Mouse (Mus musculus): ENCODE results near the gene Glt1d1. TPM values are rescaled to one million over a fixed set of nuclear protein-coding genes. Genes with fewer than 3 reads are reported as not detected.

The Glt1d1 gene
- polyA plus RNA-seq, 1 experiment from 2014 or later = not detected

DNA sequence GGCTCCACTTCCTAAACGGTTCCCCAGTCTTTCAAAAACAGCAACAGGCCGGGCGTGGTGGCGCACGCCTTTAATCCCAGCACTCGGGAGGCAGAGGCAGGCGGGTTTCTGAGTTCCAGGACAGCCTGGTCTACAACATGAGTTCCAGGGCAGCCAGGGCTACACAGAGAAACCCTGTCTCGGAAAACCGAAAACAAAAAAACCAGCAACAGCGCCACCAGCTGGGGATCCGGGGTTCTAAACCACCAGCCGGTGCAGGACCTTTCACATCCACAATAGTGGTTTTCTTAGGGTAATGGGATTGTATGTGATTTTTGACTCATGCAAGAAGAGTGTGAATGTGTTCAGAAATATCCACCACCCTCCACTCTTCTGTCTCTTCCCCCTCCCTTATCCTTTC, 4.8 kb upstream of the Glt1d1 start:
- H3K4me1 ChIP-seq (replicated peaks) = peaks cover 4% of the 10 kb centered on the region
- H3K9ac ChIP-seq = no peak overlapping the region
- H3K27me3 ChIP-seq (replicated peaks) = peaks cover 21% of the 10 kb centered on the region
- ATAC-seq (ENCODE audit: insufficient number of reproducible peaks, low FRiP score) = no peak
- no peak overlapping the region for H3K4me2 ChIP-seq
- no peaks in the 10 kb centered on the region; the same call in 1 of the 2 replicates for H3K9me3 ChIP-seq (replicated peaks)
- no peak overlapping the region for H3K4me3 ChIP-seq
- H3K27ac ChIP-seq (ENCODE audit: poor library complexity, severe bottlenecking) = no peak overlapping the region
- no peaks in the 10 kb centered on the region for H3K36me3 ChIP-seq
- 79% methylated on average over 12 of the region's 12 CpGs for WGBS

DNA sequence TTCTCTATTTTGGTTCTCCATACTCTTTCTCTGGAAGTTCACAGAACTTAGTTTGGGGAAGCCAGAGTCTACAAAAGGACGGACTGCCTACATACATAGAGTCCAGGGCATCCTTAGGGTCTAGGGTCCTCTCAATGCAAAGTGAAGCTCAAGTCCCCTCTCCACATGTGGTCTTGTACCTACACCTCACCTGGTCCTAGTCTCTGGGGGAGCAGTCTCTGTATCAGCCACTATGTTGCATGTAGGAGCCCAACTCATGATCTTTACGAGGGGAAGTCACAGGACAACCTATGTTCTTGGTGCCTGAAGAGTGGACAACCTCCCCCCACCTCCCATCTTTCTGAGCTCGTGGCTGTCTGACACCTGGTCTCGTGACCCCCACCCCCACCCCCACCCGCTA, 391 bp upstream of the Glt1d1 start:
- ATAC-seq (ENCODE audit: insufficient number of reproducible peaks, low FRiP score) = no peak
- peaks cover 9% of the 10 kb centered on the region for H3K4me1 ChIP-seq (replicated peaks)
- WGBS = 9% methylated on average over 5 of the region's 5 CpGs

GRCm38 (mm10) chr5:127633188-127633587, 1.1 kb downstream of the Glt1d1 start:
- H3K9me3 ChIP-seq (replicated peaks) = no peaks in the 10 kb centered on the region
- H3K27ac ChIP-seq (ENCODE audit: poor library complexity, severe bottlenecking) = no peak overlapping the region
- no peak overlapping the region for H3K9ac ChIP-seq
- peak overlapping the region; percentile 76; the same call in 1 of the 2 replicates for H3K4me2 ChIP-seq
- H3K27me3 ChIP-seq (replicated peaks) = peaks cover 38% of the 10 kb centered on the region
- no peaks in the 10 kb centered on the region for H3K36me3 ChIP-seq
- WGBS = 17% methylated on average over 4 of the region's 4 CpGs
- H3K4me1 ChIP-seq (replicated peaks) = peaks cover 9% of the 10 kb centered on the region
- peak overlapping the region; percentile 47; the same call in 1 of the 2 replicates for H3K4me3 ChIP-seq
- ATAC-seq (ENCODE audit: insufficient number of reproducible peaks, low FRiP score) = no peak

More for the DNA sequence above, 391 bp upstream of the Glt1d1 start:
- Histone ChIP-seq H3K9me3 (replicated peaks) (no peaks in the 10 kb centered on the region), H3K27ac (ENCODE audit: poor library complexity, severe bottlenecking) (no peak overlapping the region), H3K9ac (no peak overlapping the region), H3K36me3 (no peaks in the 10 kb centered on the region), H3K27me3 (replicated peaks) (peaks cover 38% of the 10 kb centered on the region), H3K4me3 (peak overlapping the region; percentile 47; the same call in 1 of the 2 replicates), H3K4me2 (peak overlapping the region; percentile 76)

GRCm38 (mm10) chr5:127633666-127634065, 1.6 kb downstream of the Glt1d1 start:
- Histone ChIP-seq H3K27ac (ENCODE audit: poor library complexity, severe bottlenecking) (no peak overlapping the region), H3K9ac (no peak overlapping the region), H3K4me2 (no peak overlapping the region), H3K4me3 (no peak overlapping the region), H3K4me1 (replicated peaks) (peaks cover 9% of the 10 kb centered on the region), H3K36me3 (no peaks in the 10 kb centered on the region), H3K27me3 (replicated peaks) (peaks cover 38% of the 10 kb centered on the region), H3K9me3 (replicated peaks) (no peaks in the 10 kb centered on the region)
- 77% methylated on average over 7 of the region's 7 CpGs for WGBS
- ATAC-seq (ENCODE audit: insufficient number of reproducible peaks, low FRiP score) = no peak

- whole genome bisulfite sequencing = 66% methylated on average over 4 of the region's 4 CpGs
- H3K36me3 ChIP-seq = no peaks in the 10 kb centered on the region
- H3K4me2 ChIP-seq = no peak overlapping the region
- no peak overlapping the region for H3K9ac ChIP-seq
- peaks cover 1% of the 10 kb centered on the region; the same call in 1 of the 2 replicates for H3K4me1 ChIP-seq (replicated peaks)
- H3K4me3 ChIP-seq = no peak overlapping the region
- no peak for ATAC-seq (ENCODE audit: insufficient number of reproducible peaks, low FRiP score)
- peaks cover 20% of the 10 kb centered on the region for H3K9me3 ChIP-seq (replicated peaks)
- H3K27ac ChIP-seq (ENCODE audit: poor library complexity, severe bottlenecking) = no peak overlapping the region
- H3K27me3 ChIP-seq (replicated peaks) = peaks cover 13% of the 10 kb centered on the region
Observed at GRCm38 (mm10) chr5:127637622-127638021, 5.6 kb downstream of the Glt1d1 start.

GRCm38 (mm10) chr5:127638177-127638576, 6.1 kb downstream of the Glt1d1 start:
- Histone ChIP-seq H3K9ac (no peak overlapping the region), H3K4me1 (replicated peaks) (no peaks in the 10 kb centered on the region), H3K36me3 (no peaks in the 10 kb centered on the region), H3K4me2 (no peak overlapping the region), H3K27me3 (replicated peaks) (peaks cover 8% of the 10 kb centered on the region), H3K27ac (ENCODE audit: poor library complexity, severe bottlenecking) (no peak overlapping the region), H3K9me3 (replicated peaks) (peaks cover 24% of the 10 kb centered on the region), H3K4me3 (no peak overlapping the region)
- WGBS = 78% methylated on average over 2 of the region's 2 CpGs
- ATAC-seq (ENCODE audit: insufficient number of reproducible peaks, low FRiP score) = no peak

DNA sequence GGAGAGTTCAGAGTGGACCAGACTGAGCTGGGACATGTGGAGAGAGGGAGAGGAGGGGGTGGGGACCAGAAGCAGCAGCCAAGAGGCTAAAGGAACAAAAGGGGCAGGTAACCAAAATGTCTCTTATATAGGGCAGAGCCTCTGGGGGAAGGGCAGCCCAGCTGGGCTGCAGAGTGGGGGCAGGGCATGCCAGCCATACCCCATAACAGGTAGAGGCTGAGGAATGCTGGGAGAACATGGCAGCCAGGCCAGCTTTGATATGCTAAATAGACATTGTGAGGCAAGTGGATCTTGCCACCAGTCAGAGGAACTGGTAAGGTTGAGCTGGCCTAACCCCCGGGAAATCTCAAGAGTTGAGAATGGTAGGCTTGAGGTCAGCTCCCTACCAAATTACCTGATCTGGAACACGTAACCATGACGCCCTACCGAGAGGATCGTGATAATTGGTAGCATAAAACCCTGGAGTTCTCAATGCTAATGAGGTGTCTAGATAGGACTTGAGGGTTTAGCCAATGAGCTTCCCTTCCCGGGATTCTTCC, 7.1 kb downstream of the Glt1d1 start:
- ATAC-seq (ENCODE audit: insufficient number of reproducible peaks, low FRiP score) = no peak
- 72% methylated on average over 6 of the region's 6 CpGs for WGBS
- Histone ChIP-seq H3K36me3 (no peaks in the 10 kb centered on the region), H3K4me3 (no peak overlapping the region), H3K9ac (no peak overlapping the region), H3K27ac (ENCODE audit: poor library complexity, severe bottlenecking) (no peak overlapping the region), H3K27me3 (replicated peaks) (no peaks in the 10 kb centered on the region), H3K4me2 (no peak overlapping the region), H3K4me1 (replicated peaks) (no peaks in the 10 kb centered on the region), H3K9me3 (replicated peaks) (peaks cover 27% of the 10 kb centered on the region)

DNA sequence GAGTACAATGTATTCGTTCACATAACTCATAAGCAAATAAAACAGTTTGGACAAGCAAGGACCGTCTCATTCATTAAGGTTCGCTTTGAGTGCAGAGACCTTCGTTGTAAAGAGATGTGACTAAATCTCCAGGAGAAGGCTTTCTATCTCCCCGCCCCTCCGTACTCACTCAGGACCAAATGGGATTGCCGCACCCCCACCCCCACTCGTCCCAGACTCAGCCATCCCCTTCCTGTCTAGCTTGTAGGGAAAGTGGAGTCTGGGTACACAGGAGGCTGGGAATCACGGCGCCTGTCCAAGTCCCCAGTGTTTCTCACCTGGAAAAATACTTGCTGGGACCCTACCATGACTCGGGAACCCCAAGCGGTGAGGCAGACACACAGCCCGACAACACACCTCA, 7.6 kb downstream of the Glt1d1 start:
- Histone ChIP-seq H3K9me3 (replicated peaks) (peaks cover 27% of the 10 kb centered on the region), H3K36me3 (no peaks in the 10 kb centered on the region), H3K9ac (no peak overlapping the region), H3K4me2 (no peak overlapping the region), H3K27me3 (replicated peaks) (no peaks in the 10 kb centered on the region), H3K27ac (ENCODE audit: poor library complexity, severe bottlenecking) (no peak overlapping the region), H3K4me3 (no peak overlapping the region), H3K4me1 (replicated peaks) (no peaks in the 10 kb centered on the region)
- WGBS = 83% methylated on average over 13 of the region's 13 CpGs
- ATAC-seq (ENCODE audit: insufficient number of reproducible peaks, low FRiP score) = no peak

DNA sequence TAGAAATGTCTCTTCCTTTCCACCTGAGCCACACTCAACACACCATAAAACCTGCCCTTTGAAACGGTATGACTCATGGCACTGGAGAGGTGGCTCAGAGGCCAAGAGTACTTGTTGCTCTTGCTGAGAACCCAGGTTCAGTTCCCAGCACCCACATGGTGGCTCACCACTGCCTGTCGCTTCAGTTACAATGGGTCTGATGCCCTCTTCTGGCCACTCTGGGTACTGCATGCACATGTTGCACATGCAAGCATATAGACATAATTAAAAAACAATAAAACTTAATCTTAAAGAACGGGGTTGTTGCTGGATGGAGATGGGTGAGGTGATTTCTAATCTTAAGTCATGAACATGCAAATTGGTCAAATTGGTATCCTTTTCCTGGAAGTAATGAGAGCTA, 8.3 kb downstream of the Glt1d1 start:
- no peak overlapping the region for H3K4me2 ChIP-seq
- no peak overlapping the region for H3K9ac ChIP-seq
- H3K36me3 ChIP-seq = no peaks in the 10 kb centered on the region
- no peak overlapping the region for H3K27ac ChIP-seq (ENCODE audit: poor library complexity, severe bottlenecking)
- H3K27me3 ChIP-seq (replicated peaks) = no peaks in the 10 kb centered on the region
- H3K9me3 ChIP-seq (replicated peaks) = peaks cover 31% of the 10 kb centered on the region
- no peak for ATAC-seq (ENCODE audit: insufficient number of reproducible peaks, low FRiP score)
- H3K4me3 ChIP-seq = no peak overlapping the region
- H3K4me1 ChIP-seq (replicated peaks) = no peaks in the 10 kb centered on the region
- 82% methylated on average over 3 of the region's 3 CpGs for WGBS

- Histone ChIP-seq H3K27me3 (replicated peaks) (no peaks in the 10 kb centered on the region), H3K27ac (ENCODE audit: poor library complexity, severe bottlenecking) (no peak overlapping the region), H3K9ac (no peak overlapping the region), H3K4me2 (no peak overlapping the region), H3K36me3 (no peaks in the 10 kb centered on the region), H3K9me3 (replicated peaks) (peaks cover 31% of the 10 kb centered on the region), H3K4me1 (replicated peaks) (no peaks in the 10 kb centered on the region), H3K4me3 (no peak overlapping the region)
- no peak for ATAC-seq (ENCODE audit: insufficient number of reproducible peaks, low FRiP score)
- WGBS = 86% methylated on average over 15 of the region's 15 CpGs
Observed at GRCm38 (mm10) chr5:127641185-127641958, 9.3 kb downstream of the Glt1d1 start.

DNA sequence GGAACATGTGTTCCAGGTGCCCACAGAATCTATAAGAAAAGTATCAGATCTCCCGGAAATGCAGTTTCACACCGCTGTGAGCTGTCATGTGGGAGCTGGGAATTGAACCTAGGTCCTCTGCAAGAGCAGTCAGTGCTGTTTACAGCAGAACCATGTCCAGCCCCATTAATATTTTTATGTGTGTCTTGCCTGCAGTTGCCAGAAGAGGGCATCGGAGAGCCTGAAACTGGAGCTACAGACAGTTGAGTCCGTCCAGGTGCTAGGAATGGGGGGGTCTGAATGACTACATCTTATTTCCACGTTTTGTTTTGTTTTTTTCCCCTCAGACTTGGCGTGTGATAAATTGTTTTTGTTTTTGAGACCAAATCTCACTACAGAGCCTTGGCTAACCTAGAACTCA, 16.0 kb downstream of the Glt1d1 start:
- Histone ChIP-seq H3K4me1 (replicated peaks) (no peaks in the 10 kb centered on the region), H3K27me3 (replicated peaks) (no peaks in the 10 kb centered on the region), H3K27ac (ENCODE audit: poor library complexity, severe bottlenecking) (no peak overlapping the region), H3K36me3 (no peaks in the 10 kb centered on the region), H3K9ac (no peak overlapping the region), H3K9me3 (replicated peaks) (peaks cover 20% of the 10 kb centered on the region; the same call in 1 of the 2 replicates), H3K4me3 (no peak overlapping the region), H3K4me2 (no peak overlapping the region)
- ATAC-seq (ENCODE audit: insufficient number of reproducible peaks, low FRiP score) = no peak
- 65% methylated on average over 6 of the region's 6 CpGs for WGBS

Data from heart, embryonic 12.5 days (tissue).